Mouse (Mus musculus) liver, adult 2 months (tissue): Measurements from ENCODE around the gene Asah2. TPM values are rescaled to one million over a fixed set of nuclear protein-coding genes. Genes with fewer than 3 reads are reported as not detected.

Source experiments
- DNase-seq: peaks from one replicate; pipeline ENCODE4 v3.0.0-alpha.2; 2011; ENCODE audit warnings: low read depth, low spot score; ENCODE audit errors: extremely low read depth
- H3K27ac ChIP-seq: fragments of 200-500 bp; replicated peaks from 2 replicates; pipeline ENCODE4 v1.5.1; 2012; ENCODE audit warnings: low read depth, mild to moderate bottlenecking, control low read depth, inconsistent platforms, low read length; ENCODE audit not compliant: insufficient read depth
- H3K27me3 ChIP-seq: fragments of 200-500 bp; 2 replicates; pipeline ENCODE4 v1.6.1; 2012; ENCODE audit warnings: mild to moderate bottlenecking, moderate library complexity, low read length, inconsistent platforms; ENCODE audit not compliant: control insufficient read depth, insufficient read depth
- H3K36me3 ChIP-seq: fragments of 200-500 bp; 2 replicates; pipeline ENCODE4 v1.6.1; 2012; ENCODE audit warnings: low read length, inconsistent platforms; ENCODE audit not compliant: control insufficient read depth, insufficient read depth
- H3K4me1 ChIP-seq: fragments of 200-500 bp; 2 replicates; pipeline ENCODE4 v1.6.1; 2011; ENCODE audit warnings: low read length; ENCODE audit not compliant: control insufficient read depth, insufficient read depth
- H3K4me3 ChIP-seq: fragments of 200-500 bp; 2 replicates; pipeline ENCODE4 v1.5.1; 2011; ENCODE audit warnings: low read depth, mild to moderate bottlenecking, control low read depth, low read length, moderate library complexity; ENCODE audit not compliant: insufficient read depth
- H3K79me2 ChIP-seq: fragments of 200-500 bp; 2 replicates; pipeline ENCODE4 v1.6.1; 2012; ENCODE audit warnings: inconsistent platforms, mild to moderate bottlenecking, low read length, moderate library complexity; ENCODE audit not compliant: control insufficient read depth, insufficient read depth
- H3K9ac ChIP-seq: fragments of 200-500 bp; 2 replicates; pipeline ENCODE4 v1.6.1; 2012; ENCODE audit warnings: low read depth, mild to moderate bottlenecking, control low read depth, inconsistent platforms, low read length
- CTCF ChIP-seq: fragments of 200-500 bp; IDR thresholded peaks from 2 replicates; pipeline ENCODE4 v1.5.1; 2011; ENCODE audit warnings: low read depth, low read length, control low read depth
- POLR2A ChIP-seq: fragments of 200-500 bp; IDR thresholded peaks from 2 replicates; pipeline ENCODE4 v1.6.1; 2011; ENCODE audit warnings: low read length, control low read depth; ENCODE audit not compliant: insufficient read depth; ENCODE audit errors: extremely low read depth
- WGBS: fragments of 180-500 bp; shearing (Covaris S2); methylation state at CpG from one replicate; pipeline ENCODE4 v1.1.7; 2018; 5-methylcytosine and 5-hydroxymethylcytosine counted together
- polyA plus RNA-seq: library from polyadenylated mRNA; depleted of rRNA; stranded (reverse); fragments of >200 nt; gene quantifications from 2 replicates; pipeline ENCODE4 v1.2.3, GENCODE M21; 2012
- total RNA-seq: library from RNA; depleted of rRNA; stranded (reverse); fragments of >200 nt; gene quantifications from 2 replicates; pipeline ENCODE4 v1.2.3, GENCODE M21; 2014

The Asah2 gene
- total and polyA plus RNA-seq, 2 experiments = 7.8 to 16.6 TPM

GRCm38 (mm10) chr19:32069598-32069997 lies 38.4 kb downstream of the Asah2 start:
- no peak overlapping the region for H3K27ac ChIP-seq
- no peak for DNase-seq

GRCm38 (mm10) chr19:32067669-32068068 lies 40.3 kb downstream of the Asah2 start:
- H3K4me1 ChIP-seq = no peaks in the 10 kb centered on the region; the same call in 1 of the 2 replicates
- H3K4me3 ChIP-seq = no peak overlapping the region
- no peak for TF ChIP-seq CTCF
- no peak for TF ChIP-seq POLR2A
- WGBS = 93% methylated on average over 4 of the region's 4 CpGs
- no peak overlapping the region for H3K9ac ChIP-seq
- no peaks in the 10 kb centered on the region for H3K36me3 ChIP-seq
- no peak for DNase-seq
- no peaks in the 10 kb centered on the region for H3K27me3 ChIP-seq
- H3K79me2 ChIP-seq = no peaks in the 10 kb centered on the region; the same call in 1 of the 2 replicates
- no peak overlapping the region for H3K27ac ChIP-seq

More at GRCm38 (mm10) chr19:32069598-32069997, 38.4 kb downstream of the Asah2 start:
- Histone ChIP-seq H3K36me3 (no peaks in the 10 kb centered on the region; the same call in 1 of the 2 replicates), H3K79me2 (no peaks in the 10 kb centered on the region; the same call in 1 of the 2 replicates), H3K4me1 (no peaks in the 10 kb centered on the region; the same call in 1 of the 2 replicates), H3K9ac (no peak overlapping the region), H3K4me3 (no peak overlapping the region), H3K27me3 (no peaks in the 10 kb centered on the region)
- 75% methylated on average over 2 of the region's 2 CpGs for WGBS
- no peak for TF ChIP-seq POLR2A
- no peak for TF ChIP-seq CTCF

GRCm38 (mm10) chr19:32061294-32061693 lies 46.7 kb downstream of the Asah2 start:
- 95% methylated on average over 1 of the region's 1 CpGs for WGBS

GRCm38 (mm10) chr19:32056252-32056651 lies 51.8 kb downstream of the Asah2 start:
- H3K36me3 ChIP-seq = peaks cover 4% of the 10 kb centered on the region
- no peak for DNase-seq
- H3K4me1 ChIP-seq = no peaks in the 10 kb centered on the region
- 93% methylated on average over 1 of the region's 1 CpGs for WGBS
- TF ChIP-seq CTCF = no peak
- no peak for TF ChIP-seq POLR2A
- H3K79me2 ChIP-seq = no peaks in the 10 kb centered on the region
- no peaks in the 10 kb centered on the region for H3K27me3 ChIP-seq
- H3K9ac ChIP-seq = no peak overlapping the region
- no peak overlapping the region for H3K4me3 ChIP-seq
- no peak overlapping the region for H3K27ac ChIP-seq

More at GRCm38 (mm10) chr19:32061294-32061693, 46.7 kb downstream of the Asah2 start:
- Histone ChIP-seq H3K27ac (no peak overlapping the region), H3K27me3 (no peaks in the 10 kb centered on the region), H3K79me2 (no peaks in the 10 kb centered on the region), H3K4me1 (no peaks in the 10 kb centered on the region; the same call in 1 of the 2 replicates), H3K36me3 (peaks cover 2% of the 10 kb centered on the region), H3K9ac (no peak overlapping the region), H3K4me3 (no peak overlapping the region)
- TF ChIP-seq POLR2A = no peak
- no peak for TF ChIP-seq CTCF
- no peak for DNase-seq

GRCm38 (mm10) chr19:32055725-32056124 lies 52.3 kb downstream of the Asah2 start:
- WGBS = 69% methylated on average over 1 of the region's 1 CpGs
- Histone ChIP-seq H3K36me3 (peaks cover 4% of the 10 kb centered on the region), H3K27ac (no peak overlapping the region), H3K4me1 (no peaks in the 10 kb centered on the region), H3K4me3 (no peak overlapping the region), H3K9ac (no peak overlapping the region), H3K27me3 (no peaks in the 10 kb centered on the region), H3K79me2 (no peaks in the 10 kb centered on the region)
- no peak for DNase-seq
- no peak for TF ChIP-seq POLR2A
- TF ChIP-seq CTCF = no peak

- Histone ChIP-seq H3K9ac (no peak overlapping the region), H3K27ac (no peak overlapping the region), H3K4me1 (no peaks in the 10 kb centered on the region), H3K36me3 (peaks cover 4% of the 10 kb centered on the region; the same call in 1 of the 2 replicates), H3K4me3 (no peak overlapping the region), H3K27me3 (no peaks in the 10 kb centered on the region), H3K79me2 (no peaks in the 10 kb centered on the region)
- no peak for DNase-seq
- no peak for TF ChIP-seq CTCF
- no peak for TF ChIP-seq POLR2A
- WGBS = 97% methylated on average over 2 of the region's 2 CpGs
These were observed 56.8 kb downstream of the Asah2 start for GRCm38 (mm10) chr19:32051251-32051650.
